Mouse (Mus musculus) intestine, postnatal 0 days (tissue): Measurements from ENCODE around the gene Spred1. TPM values are rescaled to one million over a fixed set of nuclear protein-coding genes. Genes with fewer than 3 reads are reported as not detected.

Source experiments
- ATAC-seq: fragments of 200-750 bp; cut with Nextera tagmentation; 2 replicates; pipeline ENCODE4 v1.8.0; 2017; ENCODE audit warnings: mild to moderate bottlenecking, moderate TSS enrichment, moderate library complexity
- H3K27ac ChIP-seq: fragments of 300-500 bp; sonication (generic); 2 replicates; pipeline ENCODE4 v1.5.1; 2014; ENCODE audit warnings: mild to moderate bottlenecking, low read depth, low read length, moderate library complexity
- H3K27me3 ChIP-seq: fragments of 300-500 bp; sonication (generic); replicated peaks from 2 replicates; pipeline ENCODE4 v1.6.1; 2014; ENCODE audit warnings: low read length, mixed read lengths; ENCODE audit not compliant: control insufficient read depth, insufficient read depth
- H3K36me3 ChIP-seq: fragments of 300-500 bp; sonication (generic); 2 replicates; pipeline ENCODE4 v1.6.1; 2014; ENCODE audit warnings: mild to moderate bottlenecking, moderate library complexity; ENCODE audit not compliant: control insufficient read depth, insufficient read depth
- H3K4me1 ChIP-seq: fragments of 300-500 bp; sonication (generic); replicated peaks from 2 replicates; pipeline ENCODE4 v1.6.1; 2014; ENCODE audit warnings: antibody characterized with exemption, low read length, mixed read lengths; ENCODE audit not compliant: control insufficient read depth, insufficient read depth
- H3K4me2 ChIP-seq: fragments of 300-500 bp; sonication (generic); replicated peaks from 2 replicates; pipeline ENCODE4 v1.6.1; 2014; ENCODE audit warnings: low read depth, mild to moderate bottlenecking, moderate library complexity
- H3K4me3 ChIP-seq: fragments of 300-500 bp; sonication (generic); 2 replicates; pipeline ENCODE4 v1.5.1; 2014; ENCODE audit warnings: low read depth, low read length
- H3K9ac ChIP-seq: fragments of 300-500 bp; sonication (generic); 2 replicates; pipeline ENCODE4 v1.6.1; 2014; ENCODE audit warnings: mild to moderate bottlenecking, low read depth, low read length
- H3K9me3 ChIP-seq: fragments of 300-500 bp; sonication (generic); 2 replicates; pipeline ENCODE4 v1.6.1; 2016; ENCODE audit warnings: mixed run types; ENCODE audit not compliant: control insufficient read depth
- CTCF ChIP-seq: sonication (generic); IDR thresholded peaks from 2 replicates; pipeline ENCODE4 v1.5.1; 2016; ENCODE audit warnings: low read depth, mild to moderate bottlenecking, control low read depth, antibody characterized with exemption, moderate library complexity
- WGBS: fragments of 180-500 bp; shearing (Covaris S2); extraction: QIAGEN DNeasy Blood & Tissue Kit; methylation state at CpG from one replicate; pipeline ENCODE4 v1.1.7; 2014; 5-methylcytosine and 5-hydroxymethylcytosine counted together
- polyA plus RNA-seq: library from polyadenylated mRNA; unstranded; fragments of >200 nt; fragmentation: Nextera tagmentation; extraction: Ambion mirVana; gene quantifications from 2 replicates; pipeline ENCODE4 v1.2.1, GENCODE M21; 2015

Spred1 gene
- polyA plus RNA-seq, 1 experiment from 2014 or later = 5.1 TPM

GRCm38 (mm10) chr2:117210416-117211085, 89.4 kb downstream of the Spred1 start:
- TF ChIP-seq CTCF = no peak
- ATAC-seq = peak; percentile 85
- Histone ChIP-seq H3K4me3 (no peak overlapping the region), H3K4me2 (peak overlapping the region; percentile 52), H3K9ac (no peak overlapping the region), H3K4me1 (no peaks in the 10 kb centered on the region), H3K27ac (no peak overlapping the region), H3K36me3 (no peaks in the 10 kb centered on the region), H3K9me3 (no peaks in the 10 kb centered on the region), H3K27me3 (no peaks in the 10 kb centered on the region)
- WGBS = 7% methylated on average over 6 of the region's 6 CpGs

- WGBS = 48% methylated on average over 2 of the region's 2 CpGs
- H3K9me3 ChIP-seq = no peaks in the 10 kb centered on the region
- H3K36me3 ChIP-seq = no peaks in the 10 kb centered on the region
- no peak overlapping the region for H3K9ac ChIP-seq
- ATAC-seq = no peak
- peak; percentile 34; the same call in 1 of the 2 replicates for TF ChIP-seq CTCF
- no peaks in the 10 kb centered on the region for H3K4me1 ChIP-seq
- H3K27me3 ChIP-seq = no peaks in the 10 kb centered on the region
- no peak overlapping the region for H3K27ac ChIP-seq
- no peak overlapping the region for H3K4me3 ChIP-seq
- no peak overlapping the region for H3K4me2 ChIP-seq
These were observed 95.0 kb downstream of the Spred1 start for GRCm38 (mm10) chr2:117216152-117216551.

- H3K9me3 ChIP-seq = no peaks in the 10 kb centered on the region
- no peak for TF ChIP-seq CTCF
- H3K9ac ChIP-seq = no peak overlapping the region
- ATAC-seq = no peak
- no peaks in the 10 kb centered on the region for H3K27me3 ChIP-seq
- no peaks in the 10 kb centered on the region for H3K36me3 ChIP-seq
- WGBS = 7% methylated on average over 13 of the region's 15 CpGs
- 0 out of 2 replicates have a peak overlapping the region, but pooled peaks have one; percentile 6 for H3K4me2 ChIP-seq
- H3K4me3 ChIP-seq = no peak overlapping the region
- H3K27ac ChIP-seq = no peak overlapping the region
- H3K4me1 ChIP-seq = no peaks in the 10 kb centered on the region
These were observed 96.6 kb downstream of the Spred1 start for GRCm38 (mm10) chr2:117217695-117218216.

GRCm38 (mm10) chr2:117219536-117219935, 98.4 kb downstream of the Spred1 start:
- H3K9me3 ChIP-seq = no peaks in the 10 kb centered on the region
- H3K27ac ChIP-seq = no peak overlapping the region
- H3K4me1 ChIP-seq = no peaks in the 10 kb centered on the region
- TF ChIP-seq CTCF = no peak
- no peak overlapping the region for H3K4me2 ChIP-seq
- H3K9ac ChIP-seq = no peak overlapping the region
- no peaks in the 10 kb centered on the region for H3K27me3 ChIP-seq
- ATAC-seq = no peak
- no peak overlapping the region for H3K4me3 ChIP-seq
- 89% methylated on average over 4 of the region's 4 CpGs for WGBS
- H3K36me3 ChIP-seq = no peaks in the 10 kb centered on the region

GRCm38 (mm10) chr2:117222651-117223050, 101.5 kb downstream of the Spred1 start:
- H3K27ac ChIP-seq = no peak overlapping the region
- H3K9me3 ChIP-seq = no peaks in the 10 kb centered on the region
- no peaks in the 10 kb centered on the region for H3K4me1 ChIP-seq
- no peak for ATAC-seq
- 74% methylated on average over 9 of the region's 9 CpGs for WGBS
- H3K27me3 ChIP-seq = no peaks in the 10 kb centered on the region
- H3K9ac ChIP-seq = no peak overlapping the region
- no peak overlapping the region for H3K4me2 ChIP-seq
- TF ChIP-seq CTCF = no peak
- H3K4me3 ChIP-seq = no peak overlapping the region
- no peaks in the 10 kb centered on the region for H3K36me3 ChIP-seq

GRCm38 (mm10) chr2:117228601-117229125, 107.5 kb downstream of the Spred1 start:
- WGBS = 55% methylated on average over 11 of the region's 11 CpGs
- no peak for ATAC-seq
- no peak overlapping the region for H3K27ac ChIP-seq

More at GRCm38 (mm10) chr2:117228601-117229125, 107.5 kb downstream of the Spred1 start:
- Histone ChIP-seq H3K4me2 (no peak overlapping the region), H3K27me3 (no peaks in the 10 kb centered on the region; the same call in 1 of the 2 replicates), H3K9me3 (no peaks in the 10 kb centered on the region), H3K36me3 (no peaks in the 10 kb centered on the region), H3K4me1 (no peaks in the 10 kb centered on the region), H3K9ac (no peak overlapping the region), H3K4me3 (no peak overlapping the region)
- no peak for TF ChIP-seq CTCF
